Mouse (Mus musculus): ENCODE data around the gene Adcy9.
"Not testable (repeated sequence)": the region's sequence is repeated elsewhere in the genome, so short reads cannot be mapped to it uniquely, and the experiment has no call there.

Gene Adcy9

DNA sequence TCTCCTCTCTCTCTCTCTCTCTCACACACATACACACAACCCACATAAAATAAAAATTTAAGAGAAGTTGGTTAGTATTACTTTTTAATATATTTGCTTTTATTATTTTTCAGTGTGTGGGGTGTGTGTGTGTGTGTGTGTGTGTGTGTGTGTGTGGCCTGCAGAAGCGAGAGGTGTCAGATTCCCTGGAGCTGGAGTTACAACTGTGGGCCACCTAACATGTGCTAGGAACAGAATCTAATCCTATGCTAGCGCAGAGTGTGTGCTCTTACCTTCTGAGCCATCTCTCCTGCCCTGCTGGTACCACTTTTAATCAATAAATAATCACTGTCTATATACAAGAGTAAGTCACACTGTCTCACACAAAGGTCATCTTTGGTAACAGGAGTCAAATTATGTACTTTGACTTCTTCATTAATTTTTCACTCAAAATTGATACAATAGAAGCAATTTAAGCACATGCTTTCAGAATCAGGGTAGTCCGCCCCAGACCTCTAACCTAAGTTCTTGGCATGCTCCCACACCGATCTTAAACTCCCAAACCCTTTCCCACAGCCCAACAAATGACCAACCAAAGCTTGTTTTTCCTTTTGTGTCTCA is 25.2 kb downstream of the Adcy9 start:
- ATAC-seq (ENCODE audit: insufficient number of reproducible peaks, low FRiP score, low TSS enrichment), result no peak

DNA sequence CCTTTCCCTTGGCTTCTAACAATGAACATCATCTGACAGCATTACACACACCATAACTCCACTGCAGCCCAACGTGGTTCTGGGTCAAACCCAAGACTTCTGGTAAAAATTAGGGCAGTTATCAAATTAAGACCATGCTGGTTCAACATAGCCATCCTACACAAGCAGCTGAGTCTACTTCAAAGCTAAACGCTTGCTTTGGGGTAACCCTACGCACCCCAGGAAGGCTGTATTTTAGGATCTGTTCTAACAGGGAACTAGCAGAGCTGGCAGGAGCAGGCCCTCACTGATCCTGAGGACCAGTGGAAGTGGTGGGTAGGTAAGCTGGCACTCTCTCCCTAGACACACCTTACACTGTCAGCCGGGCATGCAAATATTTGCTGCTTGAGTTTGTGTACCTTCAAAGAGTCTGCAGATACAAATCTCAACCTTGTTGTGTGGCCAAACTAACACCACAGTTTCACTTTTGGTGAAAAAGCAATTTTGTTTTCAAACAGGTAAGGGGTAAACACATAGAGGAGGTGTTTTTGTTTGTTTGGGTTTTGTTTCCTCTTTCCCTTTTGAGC is 36.7 kb downstream of the Adcy9 start:
- no peak for ATAC-seq (ENCODE audit: insufficient number of reproducible peaks, low FRiP score, low TSS enrichment)

DNA sequence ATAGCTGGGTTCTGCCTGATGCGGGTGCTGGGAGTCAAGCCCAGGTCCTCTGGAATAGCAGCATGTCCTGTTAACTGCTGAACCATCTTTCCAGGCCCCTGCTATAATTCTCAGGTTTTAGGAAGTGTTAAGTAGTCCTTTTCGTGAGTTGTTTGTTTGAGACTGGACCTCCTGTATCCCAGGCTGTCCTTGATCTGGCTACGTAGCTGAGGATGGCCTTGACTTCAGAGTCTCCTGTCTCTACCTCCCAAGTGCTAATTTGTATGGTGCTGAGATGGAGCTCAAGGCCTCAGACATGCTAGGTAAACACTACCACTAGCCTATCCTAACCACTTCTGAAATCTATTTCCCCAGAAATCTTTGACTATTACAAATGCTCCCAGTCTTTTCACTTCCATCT is 37.9 kb downstream of the Adcy9 start:
- ATAC-seq (ENCODE audit: insufficient number of reproducible peaks, low FRiP score, low TSS enrichment), result no peak

DNA sequence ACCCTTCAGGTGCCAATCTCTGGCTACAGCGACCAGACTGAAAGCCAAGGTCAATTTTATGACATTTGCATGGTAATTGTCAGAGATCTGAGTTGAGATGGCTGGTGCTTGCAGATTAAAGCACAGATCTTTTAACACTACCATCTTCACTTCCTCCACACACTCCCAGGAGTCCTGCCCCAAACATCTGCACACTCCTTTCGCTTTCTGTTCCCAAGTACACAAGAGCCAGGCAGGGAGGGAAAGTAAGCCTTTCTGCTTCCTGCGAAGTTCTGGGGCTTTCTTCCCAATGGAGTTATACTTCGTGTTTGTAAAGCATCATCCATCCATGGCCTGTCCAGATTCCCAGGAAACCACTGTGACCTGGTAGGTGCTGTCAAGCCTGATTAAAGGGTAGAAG is 38.8 kb downstream of the Adcy9 start:
- no peak for ATAC-seq (ENCODE audit: insufficient number of reproducible peaks, low FRiP score, low TSS enrichment)

DNA sequence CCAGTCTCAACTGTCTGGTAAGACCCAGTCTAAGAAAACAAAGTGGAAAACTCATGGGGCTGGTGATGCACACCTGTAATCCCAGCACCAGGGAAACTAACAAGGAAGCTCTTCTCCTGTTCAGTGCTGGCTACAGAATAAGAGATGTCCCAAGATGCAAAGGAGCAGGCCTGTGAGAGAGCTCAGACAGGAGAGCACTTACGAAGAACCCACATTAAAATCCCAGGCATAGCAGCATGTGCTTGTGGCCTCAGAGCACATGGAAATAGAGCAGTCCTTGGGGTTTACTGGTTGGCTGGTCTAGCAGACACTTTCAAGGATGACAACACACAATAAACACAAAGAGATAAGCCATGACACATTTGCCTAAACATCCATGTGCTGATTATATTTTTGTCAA is 41.5 kb downstream of the Adcy9 start:
- ATAC-seq (ENCODE audit: insufficient number of reproducible peaks, low FRiP score, low TSS enrichment), result no peak

DNA sequence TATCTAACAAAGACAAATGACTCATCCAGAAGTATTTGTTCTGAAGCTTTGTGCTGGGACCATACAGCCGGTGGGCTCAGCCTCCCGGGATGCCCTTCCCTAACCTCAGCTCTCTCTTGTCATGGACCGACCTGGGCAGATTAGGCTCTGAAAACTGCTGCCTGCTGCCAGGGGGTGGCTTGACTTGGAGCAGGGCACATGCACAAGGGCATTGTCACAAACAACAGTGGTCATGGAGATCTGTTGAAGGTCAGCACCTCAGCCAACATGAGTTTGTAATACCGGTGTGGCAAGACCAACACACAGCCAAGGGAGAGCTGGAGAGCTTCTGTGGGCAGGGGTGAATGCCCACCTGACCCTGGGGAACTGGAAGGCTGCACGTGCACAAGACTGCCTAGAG is 42.7 kb downstream of the Adcy9 start:
- ATAC-seq (ENCODE audit: insufficient number of reproducible peaks, low FRiP score, low TSS enrichment), result no peak

DNA sequence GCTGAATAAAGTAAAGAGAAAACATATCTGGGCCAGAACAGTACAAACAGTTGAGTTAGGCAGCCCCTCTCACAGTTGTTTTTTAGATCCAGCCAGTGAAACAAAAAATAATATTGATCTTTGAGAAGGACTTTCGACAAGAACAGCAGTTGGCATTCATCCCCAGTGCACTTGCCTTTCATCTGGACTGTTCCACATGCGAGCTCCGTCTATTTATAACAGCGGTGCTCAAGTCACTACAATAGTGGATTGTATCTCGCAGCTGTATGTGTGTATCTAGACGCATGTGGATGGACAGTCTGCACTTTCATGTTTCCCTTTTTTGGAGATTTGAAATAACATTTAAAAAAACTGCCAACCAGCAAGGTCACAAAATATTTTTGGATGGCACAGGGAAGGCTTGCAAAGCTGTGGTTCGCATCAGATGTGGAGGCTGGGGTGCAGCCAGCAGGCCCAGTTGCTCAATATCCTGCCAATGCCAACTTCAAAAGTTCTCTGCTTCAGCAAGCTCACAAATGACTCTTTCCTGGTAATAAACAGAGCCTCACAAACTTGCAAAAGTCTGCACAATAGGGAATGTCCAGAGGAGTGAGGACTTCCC is 45.4 kb downstream of the Adcy9 start:
- no peak for ATAC-seq (ENCODE audit: insufficient number of reproducible peaks, low FRiP score, low TSS enrichment)

DNA sequence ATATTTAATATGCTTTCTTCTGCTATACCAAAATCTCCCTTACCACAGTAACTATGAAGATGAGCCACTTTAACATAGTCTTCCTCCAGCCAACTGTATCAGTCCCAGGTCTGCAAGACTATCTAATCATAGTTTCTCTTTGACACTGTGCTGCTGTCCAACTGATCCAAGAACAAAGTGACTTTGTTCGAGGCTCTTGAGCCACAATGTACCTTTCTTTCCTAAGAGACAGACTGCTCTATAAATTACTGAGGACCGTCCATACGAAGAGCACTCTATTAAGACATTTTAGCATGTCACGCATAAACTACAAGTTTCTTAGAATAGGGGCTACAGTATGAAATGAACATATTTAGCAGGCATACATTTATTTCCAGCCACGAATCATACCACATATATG is 46.0 kb downstream of the Adcy9 start:
- no peak for ATAC-seq (ENCODE audit: insufficient number of reproducible peaks, low FRiP score, low TSS enrichment)

DNA sequence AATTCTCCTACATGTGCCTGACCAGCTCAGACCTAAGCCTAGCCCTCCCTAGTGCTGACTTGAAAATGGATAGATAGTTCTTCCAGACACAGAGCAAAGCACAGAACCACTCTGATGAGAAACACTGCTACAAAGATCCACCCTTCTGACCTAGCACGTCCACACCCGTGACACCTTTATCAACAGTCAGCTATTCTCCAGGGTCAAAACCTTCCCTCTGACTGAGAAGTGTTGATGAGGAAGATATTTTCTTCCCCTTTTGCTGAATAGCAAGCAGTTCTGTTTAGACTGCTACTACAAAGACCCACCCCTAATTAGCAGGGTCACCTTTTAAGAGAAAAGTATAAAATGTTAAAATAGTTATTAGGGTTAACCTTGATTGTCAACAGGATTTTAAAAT is 49.3 kb downstream of the Adcy9 start:
- ATAC-seq (ENCODE audit: insufficient number of reproducible peaks, low FRiP score, low TSS enrichment), result no peak

DNA sequence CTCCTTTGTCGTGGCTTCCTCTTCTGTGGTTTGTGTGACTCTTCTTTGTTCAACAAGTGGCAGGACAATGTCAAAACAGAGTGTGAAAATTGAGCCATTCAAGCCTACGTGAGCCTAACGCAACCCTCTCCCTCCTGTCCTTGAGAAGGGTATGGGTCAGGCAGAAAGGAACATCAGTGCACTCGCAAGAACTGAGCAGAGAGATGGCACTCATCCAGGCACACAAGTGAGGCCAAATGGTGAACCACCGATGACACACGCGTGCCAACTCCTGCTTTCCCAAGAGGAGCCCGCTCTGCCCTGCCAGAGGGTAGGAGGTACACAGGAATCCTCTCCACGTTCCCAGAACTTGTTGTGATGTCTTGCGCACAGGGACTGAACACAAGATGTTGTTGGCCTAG is 50.2 kb downstream of the Adcy9 start:
- peak; percentile 61; the same call in 1 of the 2 replicates for ATAC-seq (ENCODE audit: insufficient number of reproducible peaks, low FRiP score, low TSS enrichment)

DNA sequence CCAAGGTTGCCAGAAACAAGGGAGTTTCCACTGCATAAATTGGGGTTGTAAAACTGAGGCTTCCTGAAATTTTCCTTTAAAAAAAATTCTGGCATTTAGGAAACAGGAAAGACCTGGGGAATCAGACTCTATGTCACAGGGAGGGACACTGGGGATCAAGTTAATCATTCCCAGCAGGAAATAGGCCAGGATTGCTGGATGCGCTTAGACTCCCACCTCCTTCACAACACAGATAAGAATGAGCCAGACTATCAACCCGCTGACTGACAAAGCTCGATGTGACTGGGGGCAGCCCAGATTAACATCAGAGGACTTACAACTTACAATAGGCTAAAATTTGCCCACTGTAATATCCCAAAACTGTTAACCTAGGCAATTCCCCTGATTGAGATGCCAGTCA is 52.4 kb downstream of the Adcy9 start:
- ATAC-seq (ENCODE audit: insufficient number of reproducible peaks, low FRiP score, low TSS enrichment), result no peak

DNA sequence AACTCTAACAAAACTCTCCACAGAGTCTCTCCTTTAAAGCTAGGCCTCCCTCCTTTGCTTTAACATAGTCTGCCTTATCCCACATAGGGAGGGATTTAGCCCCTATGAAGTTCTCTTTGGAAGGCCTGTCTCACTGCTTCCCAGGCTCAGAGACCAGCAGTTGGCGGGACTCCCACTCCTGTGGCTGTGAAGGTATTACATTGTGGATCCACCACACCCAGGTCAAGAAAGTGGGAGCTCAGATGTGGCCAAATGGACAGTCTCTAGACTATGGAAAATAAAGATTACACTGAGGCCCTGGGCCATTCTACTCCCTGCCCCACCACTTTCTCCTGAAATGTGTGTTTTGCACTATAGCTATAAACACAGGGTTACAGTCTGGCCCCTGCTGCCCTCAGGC is 53.0 kb downstream of the Adcy9 start:
- ATAC-seq (ENCODE audit: insufficient number of reproducible peaks, low FRiP score, low TSS enrichment), result no peak

DNA sequence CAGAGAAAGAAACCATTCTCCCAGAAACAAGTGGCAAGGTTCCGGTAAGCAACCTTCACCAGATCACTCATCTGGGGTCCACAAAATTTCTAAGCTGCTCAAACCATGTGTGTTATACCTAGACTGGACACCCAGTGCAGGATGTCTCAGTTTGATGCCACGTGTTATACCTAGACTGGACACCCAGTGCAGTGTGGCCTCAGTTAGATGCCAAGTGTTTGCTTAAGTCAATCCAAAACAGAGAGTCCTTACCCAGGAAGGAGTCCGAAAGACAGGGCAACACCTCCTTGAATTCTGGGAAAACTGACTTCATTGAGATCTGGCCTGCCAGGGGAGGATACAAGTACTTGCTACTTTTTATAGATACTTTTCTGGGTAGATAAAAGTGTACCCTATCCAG is 53.6 kb downstream of the Adcy9 start:
- no peak for ATAC-seq (ENCODE audit: insufficient number of reproducible peaks, low FRiP score, low TSS enrichment)

DNA sequence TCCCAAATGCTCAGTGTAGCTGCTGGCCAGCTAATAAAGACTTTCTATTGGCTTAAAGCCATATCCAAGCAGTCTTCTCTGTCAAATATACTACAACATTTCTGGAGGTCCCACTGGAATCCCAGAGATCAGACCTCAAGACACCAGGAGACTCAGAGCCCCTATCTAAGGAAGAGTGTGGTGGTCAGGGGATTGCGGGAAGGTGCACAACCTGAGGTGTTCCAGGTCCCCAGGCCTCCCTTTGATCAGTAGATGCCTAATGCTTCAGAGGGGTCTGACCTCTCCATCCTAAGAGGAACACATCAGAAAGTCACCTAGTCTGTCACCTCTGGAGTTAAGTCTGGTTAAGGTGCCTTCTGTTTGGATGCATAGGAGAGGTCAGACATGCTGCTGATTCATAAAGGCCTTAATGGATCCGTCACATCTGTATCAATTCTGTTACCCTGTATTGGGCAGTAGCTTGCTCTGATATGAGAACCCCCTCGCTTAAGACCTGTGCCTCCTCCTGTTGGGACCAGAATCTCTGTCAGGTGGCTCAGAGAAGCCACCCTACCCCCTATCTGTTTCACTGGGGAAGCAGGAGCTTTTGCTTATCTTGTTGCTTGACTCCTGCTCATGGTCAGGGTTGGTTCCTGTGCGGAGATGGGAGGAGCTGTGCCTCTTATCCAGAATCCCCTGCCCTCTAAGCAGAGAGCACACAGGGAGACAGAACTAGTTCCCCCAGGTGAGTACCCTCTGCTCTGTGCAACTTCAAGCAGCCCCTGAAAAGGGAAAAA is 56.8 kb downstream of the Adcy9 start:
- ATAC-seq (ENCODE audit: insufficient number of reproducible peaks, low FRiP score, low TSS enrichment), result no peak

DNA sequence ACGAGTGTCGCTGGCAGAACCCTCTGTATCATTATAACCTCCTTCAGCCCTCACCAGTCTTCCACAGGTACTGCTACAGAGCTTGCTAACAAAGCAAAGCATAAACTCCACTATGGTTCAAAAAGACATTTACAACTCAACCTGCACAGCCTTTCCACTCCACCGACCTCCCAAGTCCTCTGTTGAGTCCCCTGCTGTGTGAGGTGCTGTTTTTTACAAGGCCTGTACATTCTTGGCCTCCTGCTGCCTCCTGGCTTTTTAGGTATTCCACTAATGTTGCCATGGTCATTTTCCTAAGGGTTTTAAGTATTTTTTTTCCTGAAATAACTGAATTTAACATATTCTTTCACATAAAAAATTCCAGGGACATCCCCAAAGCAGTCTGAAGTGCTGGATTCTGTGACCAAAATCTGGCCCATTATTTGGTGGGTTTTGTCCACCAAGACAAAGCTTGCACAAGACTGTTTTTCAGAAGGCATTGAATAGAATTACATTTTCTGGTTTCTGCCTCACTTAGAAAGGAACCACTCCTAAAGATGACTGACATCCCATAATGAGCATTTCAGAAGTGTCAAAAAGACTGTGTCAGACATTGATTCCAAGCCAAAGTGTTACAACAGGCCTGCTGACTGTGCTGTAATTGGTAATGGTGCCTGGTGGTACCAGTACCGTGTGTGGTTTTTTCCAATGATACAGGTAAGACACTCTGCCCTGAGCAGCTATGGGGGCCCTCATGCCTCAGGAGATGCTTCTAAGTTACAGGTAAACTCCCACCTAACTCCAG is 64.8 kb downstream of the Adcy9 start:
- no peak for ATAC-seq (ENCODE audit: insufficient number of reproducible peaks, low FRiP score, low TSS enrichment)

DNA sequence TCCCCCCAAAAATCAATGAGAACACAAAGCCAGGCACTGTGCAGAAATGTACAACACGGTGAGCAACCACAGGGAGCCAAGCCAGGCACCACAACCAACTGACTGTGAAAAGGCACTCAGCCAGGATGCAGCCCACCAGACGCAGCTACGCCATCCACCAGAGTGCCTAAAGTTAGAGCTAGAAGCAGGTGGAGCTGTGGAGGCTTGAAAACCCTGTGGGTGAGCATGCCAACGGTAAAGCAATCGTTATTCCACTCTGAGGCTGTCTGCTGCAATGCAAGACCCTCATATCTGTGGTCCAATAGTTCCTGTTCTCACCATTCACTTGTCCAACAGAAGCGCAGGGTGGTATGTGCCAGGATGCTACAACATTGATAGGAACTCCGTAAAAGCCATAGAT is 77.7 kb downstream of the Adcy9 start:
- ATAC-seq (ENCODE audit: insufficient number of reproducible peaks, low FRiP score, low TSS enrichment), result no peak

DNA sequence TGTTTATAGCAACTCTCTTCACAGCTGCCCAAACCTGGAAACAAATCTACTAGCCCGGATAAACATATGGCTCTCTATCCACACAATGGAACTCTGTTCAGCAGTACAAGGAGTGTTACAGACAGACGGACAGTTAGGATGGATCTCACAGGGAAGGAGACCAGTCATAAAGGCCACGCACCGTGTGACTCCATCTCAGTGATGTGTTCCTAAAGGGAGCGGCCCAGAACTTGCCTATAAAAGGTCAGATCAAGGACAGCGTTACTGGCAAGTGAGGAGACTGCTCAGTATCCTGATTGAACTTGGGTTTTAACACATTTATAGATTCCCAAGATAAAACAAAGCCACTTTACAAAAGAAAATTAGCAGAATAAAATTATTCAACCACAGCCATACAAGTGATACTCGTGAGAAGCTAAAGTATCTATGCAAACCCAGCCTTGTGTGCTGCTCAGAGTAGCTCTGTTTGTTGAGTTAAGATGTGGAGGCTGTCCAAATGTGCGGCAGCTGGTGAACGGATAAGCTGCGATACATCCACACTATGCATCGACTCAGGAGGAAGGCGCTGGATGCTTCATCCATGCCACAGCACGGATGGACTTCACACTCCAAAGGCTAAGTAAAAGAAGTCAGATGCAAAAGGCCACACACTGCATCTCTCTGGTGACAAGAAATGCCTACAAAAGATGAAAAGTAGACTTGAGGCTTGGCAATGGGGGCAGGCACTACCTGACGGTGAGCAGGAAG is 78.8 kb downstream of the Adcy9 start:
- no peak for ATAC-seq (ENCODE audit: insufficient number of reproducible peaks, low FRiP score, low TSS enrichment)

DNA sequence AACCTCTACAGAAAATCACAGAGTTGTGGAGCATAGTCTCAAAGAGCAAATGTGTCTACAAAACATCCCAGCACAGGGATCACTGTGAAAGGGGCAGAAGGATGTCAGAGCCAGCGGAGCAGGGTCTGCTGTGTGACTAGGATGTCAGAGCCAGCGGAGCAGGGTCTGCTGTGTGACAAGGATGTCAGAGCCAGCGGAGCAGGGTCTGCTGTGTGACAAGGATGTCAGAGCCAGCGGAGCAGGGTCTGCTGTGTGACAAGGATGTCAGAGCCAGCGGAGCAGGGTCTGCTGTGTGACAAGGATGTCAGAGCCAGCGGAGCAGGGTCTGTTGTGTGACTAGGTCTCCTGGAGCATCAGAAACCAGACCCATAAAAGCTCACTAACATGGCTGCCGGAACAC is 81.1 kb downstream of the Adcy9 start:
- not testable (repeated sequence) for ATAC-seq (ENCODE audit: insufficient number of reproducible peaks, low FRiP score, low TSS enrichment)

DNA sequence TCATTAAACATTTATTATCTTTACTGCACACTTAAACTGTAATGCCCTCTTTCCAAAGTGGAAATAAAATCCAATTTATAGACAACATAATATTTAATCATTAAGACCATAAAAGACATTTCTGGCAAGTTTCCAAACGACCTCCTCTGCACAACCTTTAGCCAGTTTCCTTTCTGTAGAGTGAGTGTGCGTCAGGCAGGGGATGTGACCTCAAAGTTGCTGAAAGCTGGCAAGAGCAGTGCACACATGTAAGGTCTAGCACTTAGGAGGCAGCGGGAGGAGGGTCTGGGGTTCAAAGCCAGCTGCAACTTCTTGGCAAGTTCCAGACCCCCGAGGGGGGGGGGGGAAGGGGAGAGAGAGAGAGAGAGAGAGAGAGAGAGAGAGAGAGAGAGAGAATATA is 83.0 kb downstream of the Adcy9 start:
- no peak for ATAC-seq (ENCODE audit: insufficient number of reproducible peaks, low FRiP score, low TSS enrichment)

DNA sequence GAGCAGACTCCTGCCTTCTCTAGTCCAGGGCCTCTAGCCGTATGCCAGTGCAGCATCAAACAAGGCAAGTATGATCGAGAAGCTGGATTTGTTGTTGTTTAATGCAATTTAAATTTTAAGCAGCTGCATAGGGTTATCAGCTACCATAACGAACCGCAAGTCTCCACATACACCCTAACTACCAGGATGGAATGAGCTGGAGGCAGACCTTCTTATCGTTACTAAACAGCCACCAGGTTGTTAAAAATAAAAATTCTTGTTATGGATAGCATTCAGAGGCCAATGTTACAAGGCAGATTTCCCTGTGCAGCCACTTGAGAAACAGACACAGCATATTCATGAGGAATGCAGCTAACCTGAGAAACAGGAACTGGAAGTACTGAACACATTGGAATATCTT is 86.5 kb downstream of the Adcy9 start:
- ATAC-seq (ENCODE audit: insufficient number of reproducible peaks, low FRiP score, low TSS enrichment), result no peak
